Mouse (Mus musculus) thymus, adult 2 months (tissue): ENCODE data around the gene Chrnd. TPM values are rescaled to one million over a fixed set of nuclear protein-coding genes. Genes with fewer than 3 reads are reported as not detected.

Source experiments
- DNase-seq: peaks from one replicate; pipeline ENCODE4 v3.0.0; 2021
- H3K27ac ChIP-seq: fragments of 200-500 bp; 2 replicates; pipeline ENCODE4 v1.5.1; 2012; ENCODE audit warnings: low read length, control low read depth; ENCODE audit not compliant: control insufficient read depth, insufficient read depth
- H3K27me3 ChIP-seq: fragments of 200-500 bp; 2 replicates; pipeline ENCODE4 v1.6.1; 2012; ENCODE audit warnings: mild to moderate bottlenecking, low read length, moderate library complexity, mixed read lengths; ENCODE audit not compliant: control insufficient read depth, insufficient read depth
- H3K36me3 ChIP-seq: fragments of 200-500 bp; 2 replicates; pipeline ENCODE4 v1.6.1; 2012; ENCODE audit warnings: mild to moderate bottlenecking, low read length, moderate library complexity; ENCODE audit not compliant: control insufficient read depth, insufficient read depth
- H3K4me1 ChIP-seq: fragments of 200-500 bp; replicated peaks from 2 replicates; pipeline ENCODE4 v1.6.1; 2012; ENCODE audit warnings: low read length; ENCODE audit not compliant: control insufficient read depth, insufficient read depth
- H3K4me3 ChIP-seq: fragments of 200-500 bp; 2 replicates; pipeline ENCODE4 v1.5.1; 2012; ENCODE audit warnings: mild to moderate bottlenecking, low read length, control low read depth, moderate library complexity; ENCODE audit not compliant: control insufficient read depth, insufficient read depth
- CTCF ChIP-seq: fragments of 200-500 bp; IDR thresholded peaks from 2 replicates; pipeline ENCODE4 v1.5.1; 2012; ENCODE audit warnings: mild to moderate bottlenecking, control low read depth, low read length, moderate library complexity, borderline replicate concordance; ENCODE audit not compliant: control insufficient read depth, poor library complexity, insufficient read depth; ENCODE audit errors: extremely low read depth
- POLR2A ChIP-seq: fragments of 200-500 bp; IDR thresholded peaks from 2 replicates; pipeline ENCODE4 v1.6.1; 2012; ENCODE audit warnings: mild to moderate bottlenecking, low read length, control low read depth, moderate library complexity; ENCODE audit not compliant: control insufficient read depth, poor library complexity, insufficient read depth; ENCODE audit errors: extremely low read depth
- WGBS: fragments of 180-500 bp; shearing (Covaris S2); methylation state at CpG from one replicate; pipeline ENCODE4 v1.1.7; 2018; 5-methylcytosine and 5-hydroxymethylcytosine counted together
- polyA plus RNA-seq: library from polyadenylated mRNA; depleted of rRNA; stranded (reverse); fragments of >200 nt; gene quantifications from 2 replicates; pipeline ENCODE4 v1.2.3, GENCODE M21; 2012

Chrnd gene
- polyA plus RNA-seq, 1 experiment: 0.09 TPM

DNA sequence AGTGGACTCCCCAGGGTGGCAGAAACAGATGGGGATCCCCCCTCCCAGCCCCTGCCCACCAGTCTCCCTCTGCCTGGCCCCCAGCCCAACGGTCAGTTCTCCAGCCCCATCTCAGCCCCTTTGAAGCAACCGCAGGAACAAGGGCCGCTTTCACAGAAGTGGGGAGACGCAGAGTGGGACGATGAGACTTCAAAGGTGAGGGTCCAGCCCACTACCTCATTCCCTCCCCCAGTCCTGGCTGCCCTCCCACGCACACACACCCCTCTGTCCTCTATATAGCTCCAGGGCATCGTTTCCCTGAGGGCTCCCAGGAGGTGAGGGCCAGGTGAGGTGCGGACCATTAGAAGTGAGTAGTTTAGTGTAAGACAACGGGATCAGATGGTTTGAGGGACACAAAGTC is 7.4 kb upstream of the Chrnd start, which contains the start of gene Prss56:
Gene Prss56, plus strand, starts transcription at position 301 of the 400 bp plus-strand sequence.
- H3K4me3 ChIP-seq: no peak within 1 kb of the TSS
- DNase-seq: no peak
- peaks cover 8% of the 10 kb centered on the region for H3K27me3 ChIP-seq
- H3K27ac ChIP-seq: no peak within 1 kb of the TSS
- 79% methylated on average over 9 of the region's 9 CpGs for WGBS
- H3K36me3 ChIP-seq: no peaks in the 10 kb centered on the region
- TF ChIP-seq POLR2A: no peak
- no peak for TF ChIP-seq CTCF
- peaks cover 13% of the 10 kb centered on the region; the same call in 1 of the 2 replicates for H3K4me1 ChIP-seq

DNA sequence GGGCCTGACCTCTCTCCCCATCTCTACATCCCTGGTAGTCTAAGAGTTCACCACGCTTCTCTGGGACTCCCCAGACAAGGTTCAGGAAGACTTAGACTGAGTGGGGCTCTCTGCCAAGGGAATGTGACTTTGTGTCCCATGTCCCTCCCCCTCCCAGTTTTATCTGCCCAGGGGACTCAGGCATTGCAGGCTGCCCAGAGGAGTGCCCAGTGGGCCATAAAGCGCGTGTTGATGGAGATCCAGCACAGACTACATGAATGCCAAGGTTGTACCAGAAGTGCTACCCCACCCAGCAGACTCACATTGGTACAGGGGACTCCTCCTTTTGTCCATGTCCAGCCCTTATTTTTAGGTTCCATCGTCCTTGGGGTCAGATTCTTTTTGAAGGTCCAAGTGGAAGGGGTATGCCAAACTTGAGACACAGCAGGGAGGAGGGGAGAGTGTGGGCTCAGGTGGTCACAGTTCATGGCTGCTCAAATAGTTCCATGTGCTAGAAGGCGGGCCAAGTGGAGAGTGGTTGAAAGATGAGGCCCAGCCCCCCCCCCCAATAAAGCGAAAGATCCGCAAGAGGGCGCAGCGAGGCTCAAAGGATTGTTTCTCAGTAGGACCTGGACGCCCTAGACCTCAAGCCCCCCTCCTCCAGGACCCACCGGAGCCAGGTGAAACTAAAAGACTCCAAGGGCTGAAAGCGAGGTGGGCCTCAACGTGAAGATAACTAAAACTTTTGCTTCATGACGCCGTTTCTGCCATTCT is 6.2 kb upstream of the Chrnd start:
- Histone ChIP-seq H3K27ac (no peak overlapping the region), H3K4me3 (0 out of 2 replicates have a peak overlapping the region, but pooled peaks have one; percentile 2), H3K27me3 (peaks cover 8% of the 10 kb centered on the region), H3K4me1 (peaks cover 13% of the 10 kb centered on the region; the same call in 1 of the 2 replicates), H3K36me3 (no peaks in the 10 kb centered on the region)
- WGBS: 39% methylated on average over 15 of the region's 15 CpGs
- DNase-seq: no peak
- TF ChIP-seq CTCF (no peak), POLR2A (no peak)

DNA sequence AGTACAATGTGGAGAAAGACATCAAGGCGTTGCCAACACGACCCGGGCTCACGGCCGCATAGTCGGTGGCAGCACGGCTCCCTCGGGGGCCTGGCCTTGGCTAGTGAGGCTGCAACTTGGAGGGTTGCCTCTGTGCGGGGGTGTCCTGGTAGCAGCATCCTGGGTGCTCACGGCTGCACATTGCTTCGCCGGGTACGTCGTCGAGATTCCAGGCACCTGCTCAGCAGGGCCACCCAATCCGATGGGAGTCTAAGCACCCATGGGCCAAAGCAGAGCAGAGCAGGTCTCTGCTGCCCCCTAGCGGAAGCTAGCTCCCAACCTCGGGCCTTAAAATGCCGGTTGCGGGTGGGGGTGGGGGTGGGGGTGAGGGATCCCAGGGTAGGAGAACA is 5.7 kb upstream of the Chrnd start:
- Histone ChIP-seq H3K4me3 (0 out of 2 replicates have a peak overlapping the region, but pooled peaks have one; percentile 2), H3K4me1 (peaks cover 13% of the 10 kb centered on the region; the same call in 1 of the 2 replicates), H3K27ac (no peak overlapping the region), H3K27me3 (peaks cover 8% of the 10 kb centered on the region), H3K36me3 (no peaks in the 10 kb centered on the region)
- DNase-seq: peak; percentile 65
- WGBS: 7% methylated on average over 20 of the region's 20 CpGs
- TF ChIP-seq CTCF (peak; percentile 79), POLR2A (no peak)

DNA sequence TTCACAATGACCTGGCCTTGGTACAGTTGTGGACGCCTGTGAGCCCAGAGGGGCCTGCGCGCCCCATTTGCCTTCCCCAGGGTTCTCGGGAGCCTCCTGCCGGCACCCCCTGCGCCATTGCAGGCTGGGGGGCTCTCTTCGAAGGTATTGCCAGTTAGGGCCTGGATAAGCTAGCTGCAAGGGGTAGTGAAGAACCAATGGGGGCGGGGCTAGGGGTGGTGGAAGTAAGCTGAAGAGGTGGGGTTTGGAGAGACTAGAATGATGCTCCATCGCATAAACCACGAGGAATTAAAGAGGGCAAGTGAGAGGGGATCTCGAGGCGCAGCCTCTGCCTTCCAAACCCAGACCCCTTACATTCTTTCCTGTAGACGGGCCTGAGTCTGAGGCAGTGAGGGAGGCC is 4.9 kb upstream of the Chrnd start:
- no peak overlapping the region for H3K27ac ChIP-seq
- no peaks in the 10 kb centered on the region for H3K36me3 ChIP-seq
- peaks cover 8% of the 10 kb centered on the region for H3K27me3 ChIP-seq
- peak; percentile 23 for DNase-seq
- TF ChIP-seq POLR2A (no peak), CTCF (no peak)
- H3K4me1 ChIP-seq: peaks cover 14% of the 10 kb centered on the region
- H3K4me3 ChIP-seq: no peak overlapping the region
- WGBS: 26% methylated on average over 13 of the region's 13 CpGs

DNA sequence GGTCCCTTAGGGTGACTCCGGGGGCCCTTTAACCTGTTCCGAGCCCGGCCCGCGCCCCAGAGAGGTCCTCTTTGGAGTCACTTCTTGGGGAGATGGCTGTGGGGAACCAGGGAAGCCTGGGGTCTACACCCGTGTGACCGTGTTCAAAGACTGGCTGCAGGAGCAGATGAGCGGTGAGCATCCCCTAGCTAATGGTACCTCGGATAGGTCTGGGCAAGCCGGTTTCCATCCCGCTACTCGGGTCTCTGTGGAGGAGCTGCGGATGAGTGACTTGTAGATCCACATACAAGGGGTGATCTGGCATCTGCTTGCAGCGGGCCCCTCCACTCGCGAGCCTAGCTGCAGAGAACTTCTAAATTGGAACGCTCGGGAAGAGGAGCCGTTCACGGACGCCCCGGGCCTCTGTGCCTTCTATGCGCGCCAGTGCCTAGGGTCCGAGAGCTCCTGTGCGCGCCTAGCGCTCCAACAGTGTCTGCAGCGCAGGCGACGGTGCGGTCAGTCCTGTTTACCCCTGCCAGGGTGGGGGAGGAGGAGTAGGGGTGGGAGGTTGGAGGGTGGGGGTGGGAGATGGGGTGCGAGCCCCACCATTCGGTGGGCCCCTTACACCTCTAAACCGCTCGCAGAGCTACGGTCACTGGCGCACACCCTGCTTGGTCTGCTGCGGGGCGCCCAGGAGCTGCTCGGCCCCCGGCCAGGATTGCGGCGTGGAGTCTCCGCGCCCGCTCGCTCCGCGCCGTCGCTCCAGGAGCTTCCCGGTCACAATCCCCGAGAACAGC is 4.0 kb upstream of the Chrnd start:
- Histone ChIP-seq H3K27me3 (peaks cover 8% of the 10 kb centered on the region), H3K4me3 (peak overlapping the region; percentile 58), H3K4me1 (peaks cover 17% of the 10 kb centered on the region), H3K27ac (no peak overlapping the region), H3K36me3 (no peaks in the 10 kb centered on the region)
- DNase-seq: no peak
- WGBS: 9% methylated on average over 54 of the region's 54 CpGs
- TF ChIP-seq CTCF: no peak
- TF ChIP-seq POLR2A: no peak

DNA sequence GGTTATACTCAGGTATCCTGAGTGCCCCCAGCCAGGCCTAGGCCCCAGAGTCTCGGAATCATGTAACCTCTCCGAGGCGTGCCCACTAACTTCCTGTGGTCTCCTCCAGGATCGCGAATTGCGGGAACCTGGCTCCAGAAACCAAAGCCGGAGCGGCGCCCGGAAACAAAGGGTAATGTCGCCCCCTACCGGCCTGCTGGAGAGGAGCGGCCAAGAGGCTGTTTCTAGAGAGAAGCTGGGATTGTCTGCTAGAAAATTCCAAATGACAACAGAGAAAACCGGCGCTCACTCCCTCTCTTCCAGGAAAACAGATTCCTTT is 3.4 kb upstream of the Chrnd start:
- Histone ChIP-seq H3K36me3 (no peaks in the 10 kb centered on the region), H3K4me3 (peak overlapping the region; percentile 58), H3K27ac (no peak overlapping the region), H3K4me1 (peaks cover 17% of the 10 kb centered on the region), H3K27me3 (peaks cover 8% of the 10 kb centered on the region)
- peak; percentile 93 for TF ChIP-seq CTCF
- no peak for TF ChIP-seq POLR2A
- peak; percentile 64 for DNase-seq
- under 1% methylated on average over 15 of the region's 15 CpGs for WGBS

DNA sequence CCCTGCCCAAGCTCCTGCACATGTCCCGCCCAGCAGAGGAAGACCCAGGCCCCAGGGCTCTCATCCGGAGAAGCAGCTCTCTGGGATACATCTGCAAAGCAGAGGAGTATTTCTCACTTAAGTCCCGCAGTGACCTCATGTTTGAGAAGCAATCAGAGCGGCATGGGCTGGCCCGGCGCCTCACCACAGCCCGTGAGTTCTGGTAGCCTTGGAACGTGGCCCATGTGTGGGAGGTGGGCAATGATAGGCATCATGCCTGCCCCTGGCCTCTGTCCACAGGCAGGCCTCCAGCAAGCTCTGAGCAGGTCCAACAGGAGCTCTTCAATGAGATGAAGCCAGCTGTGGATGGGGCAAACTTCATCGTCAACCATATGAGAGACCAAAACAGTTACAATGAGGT is 6.9 kb downstream of the Chrnd start:
- 88% methylated on average over 9 of the region's 9 CpGs for WGBS
- H3K36me3 ChIP-seq: no peaks in the 10 kb centered on the region
- TF ChIP-seq CTCF (no peak), POLR2A (no peak)
- H3K4me1 ChIP-seq: no peaks in the 10 kb centered on the region
- DNase-seq: no peak
- no peak overlapping the region for H3K27ac ChIP-seq
- H3K4me3 ChIP-seq: no peak overlapping the region
- H3K27me3 ChIP-seq: no peaks in the 10 kb centered on the region
